In genomic region chr16:34184721-34185120, GRCm38 (mm10) we compare ENCODE assay signal across 12 mouse cellular contexts.
DNase-seq lines count a peak whose midpoint lies in the region; ATAC-seq and TF ChIP-seq lines count a peak whose summit lies in the region.
"Had no signal": no experiment of that assay in that cellular context is flagged by ENCODE, and none has a peak within 500 bp of the region (broad histone marks: within the 10 kb centered on the region; RNA-seq: fewer than 3 reads in every experiment).

No protein-coding gene starts in this region.

- H3K4me3 ChIP-seq in heart, embryonic 10.5 days = no peak overlapping the region
- no peak overlapping the region for H3K4me3 ChIP-seq in lung, embryonic 14.5 days (ENCODE audit: low read depth, low read length)
- no peak overlapping the region for H3K4me3 ChIP-seq in limb, embryonic 10.5 days
- H3K4me3 ChIP-seq: heart, embryonic 13.5 days; limb, embryonic 13.5 days; megakaryocyte, embryonic 14.5 days had no signal

- no peak for ATAC-seq in lung, embryonic 14.5 days (ENCODE audit: insufficient read depth)
- ATAC-seq: hindbrain, embryonic 16.5 days had no signal

- H3K36me3 ChIP-seq in heart, embryonic 10.5 days = peaks cover 15% of the 10 kb centered on the region; the same call in 1 of the 2 replicates
- H3K36me3 ChIP-seq in lung, embryonic 14.5 days (ENCODE audit: insufficient read depth) = peaks cover 16% of the 10 kb centered on the region
- H3K36me3 ChIP-seq in limb, embryonic 10.5 days = peaks cover 23% of the 10 kb centered on the region

- no peak overlapping the region for H3K4me2 ChIP-seq in lung, embryonic 14.5 days
- H3K4me2 ChIP-seq: heart, embryonic 13.5 days; limb, embryonic 13.5 days had no signal

- WGBS in heart, embryonic 10.5 days = 59% methylated on average over 3 of the region's 3 CpGs
- WGBS in lung, embryonic 14.5 days = 74% methylated on average over 3 of the region's 3 CpGs
- WGBS in limb, embryonic 10.5 days = 67% methylated on average over 3 of the region's 3 CpGs

- no peaks in the 10 kb centered on the region for H3K27me3 ChIP-seq in heart, embryonic 10.5 days (ENCODE audit: insufficient read depth, poor library complexity, severe bottlenecking)
- H3K27me3 ChIP-seq in lung, embryonic 14.5 days (ENCODE audit: insufficient read depth, low read length) = no peaks in the 10 kb centered on the region
- H3K27me3 ChIP-seq in limb, embryonic 10.5 days (ENCODE audit: low read depth, poor library complexity, severe bottlenecking) = no peaks in the 10 kb centered on the region
- H3K27me3 ChIP-seq: heart, embryonic 13.5 days had no signal

- no peak overlapping the region for H3K27ac ChIP-seq in heart, embryonic 10.5 days
- H3K27ac ChIP-seq in lung, embryonic 14.5 days (ENCODE audit: low read depth) = no peak overlapping the region
- no peak overlapping the region for H3K27ac ChIP-seq in limb, embryonic 10.5 days
- H3K27ac ChIP-seq: heart, embryonic 13.5 days; limb, embryonic 13.5 days had no signal

- DNase-seq in heart, postnatal 4 days = peak; percentile 17
- no peak for DNase-seq in heart, embryonic 10.5 days (ENCODE audit: low spot score)
- no peak for DNase-seq in lung, embryonic 14.5 days
- no peak for DNase-seq in lung, postnatal 10 days
- DNase-seq in ZHBTc4 (ENCODE audit: low read depth, low spot score) = peak; percentile 48
- peak; percentile 39 to 51 for DNase-seq in kidney, postnatal 25 days
- DNase-seq in limb, embryonic 10.5 days (ENCODE audit: low spot score) = no peak
- no peak for DNase-seq in right cerebral cortex, postnatal 36 days (ENCODE audit: low spot score in 2 of 2)

- no peaks in the 10 kb centered on the region for H3K4me1 ChIP-seq in heart, embryonic 10.5 days
- H3K4me1 ChIP-seq in lung, embryonic 14.5 days (ENCODE audit: insufficient read depth) = no peaks in the 10 kb centered on the region
- H3K4me1 ChIP-seq in limb, embryonic 10.5 days = peaks cover 10% of the 10 kb centered on the region
- H3K4me1 ChIP-seq: megakaryocyte, embryonic 14.5 days had no signal

- no peak overlapping the region for H3K9ac ChIP-seq in lung, embryonic 14.5 days
- H3K9ac ChIP-seq: heart, embryonic 13.5 days; limb, embryonic 13.5 days had no signal

- no peaks in the 10 kb centered on the region for H3K9me3 ChIP-seq in heart, embryonic 10.5 days
- H3K9me3 ChIP-seq in lung, embryonic 14.5 days (ENCODE audit: low read depth, low read length) = no peaks in the 10 kb centered on the region
- no peaks in the 10 kb centered on the region for H3K9me3 ChIP-seq in limb, embryonic 10.5 days (replicated peaks)
- H3K9me3 ChIP-seq: heart, embryonic 13.5 days; limb, embryonic 13.5 days; megakaryocyte, embryonic 14.5 days had no signal

- 0 out of 2 replicates have a peak, but pooled peaks have one; percentile 26 for TF ChIP-seq CTCF in lung, embryonic 14.5 days (IDR thresholded peaks at IDR 0.05; ENCODE audit: low read depth)

Comparison
In these comparisons a context has a peak if more than half of its experiments do, and no peak if none do; other contexts are left out.
1. DNase-seq: peak in heart, postnatal 4 days (single experiment), ZHBTc4 (single experiment) and kidney, postnatal 25 days (2 of 2); none in heart, embryonic 10.5 days (single experiment), lung, embryonic 14.5 days (single experiment), lung, postnatal 10 days (single experiment), limb, embryonic 10.5 days (single experiment) and right cerebral cortex, postnatal 36 days (0 of 2).